Mouse (Mus musculus) urinary bladder, adult 18-20 months (tissue): Measurements from ENCODE around the gene Foxf1.

Experiments used
- DNase-seq, 2 experiments: peaks; one replicate each; pipeline ENCODE4 v3.0.0; 2022; ENCODE audit warnings: low spot score in 2 of 2, mixed read lengths in 2 of 2

The Foxf1 gene

DNA sequence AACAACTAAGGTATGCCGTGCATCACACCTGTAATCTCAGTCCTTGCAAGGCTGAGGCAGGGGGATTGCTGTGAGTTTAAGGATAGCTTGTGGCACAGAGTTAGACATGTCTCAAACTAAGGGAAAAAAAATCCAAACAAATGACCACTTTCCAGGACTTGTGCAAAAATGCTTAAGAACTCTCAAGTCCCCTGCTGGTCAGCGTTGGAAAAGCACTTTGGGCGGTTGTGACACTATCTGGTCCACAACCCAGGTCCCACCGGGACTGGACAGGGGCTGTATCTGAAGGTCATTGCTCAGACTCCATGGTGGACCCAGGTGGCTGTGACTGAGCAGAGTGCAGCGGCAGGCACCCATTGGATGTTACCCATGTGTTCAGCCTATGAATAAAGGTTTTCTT is 46.3 kb downstream of the Foxf1 start:
- DNase-seq = no peak

DNA sequence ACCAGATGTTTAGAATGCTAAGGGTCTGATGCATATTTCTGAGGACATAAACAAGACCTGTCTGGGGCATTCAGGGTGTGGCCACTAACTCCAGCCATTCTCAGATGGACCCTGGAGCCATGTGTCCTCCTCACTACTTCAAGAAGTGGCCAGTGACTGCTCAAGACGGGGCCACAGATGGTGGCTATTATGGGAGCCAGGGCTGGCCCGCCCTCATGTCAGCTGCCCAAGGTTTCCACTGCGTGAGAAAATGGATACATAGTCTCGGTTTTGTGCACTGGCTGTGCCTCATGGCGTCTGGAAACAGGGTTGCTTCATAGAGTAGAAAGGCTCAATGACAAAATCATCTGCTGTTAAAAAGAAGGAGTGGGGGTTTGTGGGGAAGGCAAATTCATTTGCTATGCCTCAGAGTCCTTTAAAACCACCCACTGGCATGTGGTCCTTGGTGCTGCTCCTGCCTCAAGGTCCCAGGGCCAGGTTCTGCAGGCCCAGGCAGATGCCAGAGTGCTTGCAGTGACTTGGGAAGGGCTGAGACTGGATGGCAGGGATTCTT is 48.9 kb downstream of the Foxf1 start:
- DNase-seq = no peak

DNA sequence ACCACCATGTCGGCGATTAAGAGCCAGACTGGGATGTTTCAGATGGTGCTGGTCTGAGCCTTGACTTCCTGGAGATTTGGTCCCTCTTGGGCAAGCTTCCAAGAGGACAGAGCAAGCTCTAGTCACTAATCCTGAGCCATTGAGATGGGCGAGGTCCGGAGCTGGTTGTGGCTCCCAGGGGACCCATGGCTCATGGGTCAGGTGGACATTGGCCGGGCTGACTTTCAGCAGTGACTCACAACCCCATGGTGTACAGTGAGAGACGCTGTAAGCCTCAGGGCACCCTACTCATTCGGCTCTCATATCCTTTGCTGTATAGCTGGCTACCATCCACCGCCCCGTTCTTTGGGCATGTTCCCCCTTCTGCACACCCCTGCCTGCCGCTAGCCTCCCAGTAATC is 49.9 kb downstream of the Foxf1 start:
- no peak for DNase-seq

DNA sequence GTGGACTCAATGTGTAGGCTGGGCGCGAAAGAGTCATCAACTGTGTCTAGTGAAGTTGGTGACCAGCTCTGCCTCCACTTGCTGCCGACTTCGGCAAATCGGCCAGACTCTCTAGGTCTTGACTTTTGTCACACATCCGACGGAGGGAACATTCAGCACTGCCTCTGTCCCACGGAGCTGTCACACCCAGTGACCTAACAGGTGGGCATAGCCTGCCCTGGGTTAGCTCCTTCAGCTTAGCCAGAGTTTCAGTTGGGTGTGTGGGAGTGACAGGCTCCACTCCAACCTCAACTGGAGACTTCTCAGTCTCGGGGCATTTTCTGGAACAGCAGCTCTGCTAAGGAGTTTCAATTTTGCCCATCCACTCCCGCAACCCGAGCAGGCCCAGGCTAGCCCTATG is 50.3 kb downstream of the Foxf1 start:
- DNase-seq = no peak

DNA sequence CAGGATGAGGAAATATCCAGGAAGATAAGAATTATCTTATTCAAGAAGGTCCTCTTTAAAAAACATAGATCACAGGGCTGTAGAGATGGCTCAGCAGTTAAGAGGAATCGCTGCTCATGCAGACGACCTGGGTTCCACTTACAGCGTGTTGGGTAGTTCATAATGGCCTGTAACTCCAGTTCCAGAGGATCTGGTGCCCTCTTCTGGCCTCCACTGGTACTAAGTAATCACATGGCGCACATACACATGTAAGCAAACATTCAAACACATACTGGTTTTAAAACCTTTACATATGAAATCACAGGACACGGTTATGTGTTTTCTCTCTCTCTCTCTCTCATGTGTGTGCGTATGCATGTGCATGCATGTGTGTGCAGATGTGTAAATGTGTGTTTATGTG is 52.7 kb downstream of the Foxf1 start:
- no peak for DNase-seq
